Mouse (Mus musculus) intestine, postnatal 0 days (tissue): ENCODE measurements around the gene Gdpd5. TPM values are rescaled to one million over a fixed set of nuclear protein-coding genes. Genes with fewer than 3 reads are reported as not detected.
A peak's percentile ranks its signal among the peaks of the same experiment; 100 is the strongest.

Experiments
- ATAC-seq: fragments of 200-750 bp; cut with Nextera tagmentation; 2 replicates; pipeline ENCODE4 v1.8.0; 2017; ENCODE audit warnings: mild to moderate bottlenecking, moderate TSS enrichment, moderate library complexity
- H3K27ac ChIP-seq: fragments of 300-500 bp; sonication (generic); 2 replicates; pipeline ENCODE4 v1.5.1; 2014; ENCODE audit warnings: mild to moderate bottlenecking, low read depth, low read length, moderate library complexity
- H3K27me3 ChIP-seq: fragments of 300-500 bp; sonication (generic); replicated peaks from 2 replicates; pipeline ENCODE4 v1.6.1; 2014; ENCODE audit warnings: low read length, mixed read lengths; ENCODE audit not compliant: control insufficient read depth, insufficient read depth
- H3K36me3 ChIP-seq: fragments of 300-500 bp; sonication (generic); 2 replicates; pipeline ENCODE4 v1.6.1; 2014; ENCODE audit warnings: mild to moderate bottlenecking, moderate library complexity; ENCODE audit not compliant: control insufficient read depth, insufficient read depth
- H3K4me1 ChIP-seq: fragments of 300-500 bp; sonication (generic); replicated peaks from 2 replicates; pipeline ENCODE4 v1.6.1; 2014; ENCODE audit warnings: antibody characterized with exemption, low read length, mixed read lengths; ENCODE audit not compliant: control insufficient read depth, insufficient read depth
- H3K4me2 ChIP-seq: fragments of 300-500 bp; sonication (generic); replicated peaks from 2 replicates; pipeline ENCODE4 v1.6.1; 2014; ENCODE audit warnings: low read depth, mild to moderate bottlenecking, moderate library complexity
- H3K4me3 ChIP-seq: fragments of 300-500 bp; sonication (generic); 2 replicates; pipeline ENCODE4 v1.5.1; 2014; ENCODE audit warnings: low read depth, low read length
- H3K9ac ChIP-seq: fragments of 300-500 bp; sonication (generic); 2 replicates; pipeline ENCODE4 v1.6.1; 2014; ENCODE audit warnings: mild to moderate bottlenecking, low read depth, low read length
- H3K9me3 ChIP-seq: fragments of 300-500 bp; sonication (generic); 2 replicates; pipeline ENCODE4 v1.6.1; 2016; ENCODE audit warnings: mixed run types; ENCODE audit not compliant: control insufficient read depth
- CTCF ChIP-seq: sonication (generic); IDR thresholded peaks from 2 replicates; pipeline ENCODE4 v1.5.1; 2016; ENCODE audit warnings: low read depth, mild to moderate bottlenecking, control low read depth, antibody characterized with exemption, moderate library complexity
- WGBS: fragments of 180-500 bp; shearing (Covaris S2); extraction: QIAGEN DNeasy Blood & Tissue Kit; methylation state at CpG from one replicate; pipeline ENCODE4 v1.1.7; 2014; 5-methylcytosine and 5-hydroxymethylcytosine counted together
- polyA plus RNA-seq: library from polyadenylated mRNA; unstranded; fragments of >200 nt; fragmentation: Nextera tagmentation; extraction: Ambion mirVana; gene quantifications from 2 replicates; pipeline ENCODE4 v1.2.1, GENCODE M21; 2015

The Gdpd5 gene
- 15.7 and 16.9 TPM in 2 replicates for polyA plus RNA-seq

DNA sequence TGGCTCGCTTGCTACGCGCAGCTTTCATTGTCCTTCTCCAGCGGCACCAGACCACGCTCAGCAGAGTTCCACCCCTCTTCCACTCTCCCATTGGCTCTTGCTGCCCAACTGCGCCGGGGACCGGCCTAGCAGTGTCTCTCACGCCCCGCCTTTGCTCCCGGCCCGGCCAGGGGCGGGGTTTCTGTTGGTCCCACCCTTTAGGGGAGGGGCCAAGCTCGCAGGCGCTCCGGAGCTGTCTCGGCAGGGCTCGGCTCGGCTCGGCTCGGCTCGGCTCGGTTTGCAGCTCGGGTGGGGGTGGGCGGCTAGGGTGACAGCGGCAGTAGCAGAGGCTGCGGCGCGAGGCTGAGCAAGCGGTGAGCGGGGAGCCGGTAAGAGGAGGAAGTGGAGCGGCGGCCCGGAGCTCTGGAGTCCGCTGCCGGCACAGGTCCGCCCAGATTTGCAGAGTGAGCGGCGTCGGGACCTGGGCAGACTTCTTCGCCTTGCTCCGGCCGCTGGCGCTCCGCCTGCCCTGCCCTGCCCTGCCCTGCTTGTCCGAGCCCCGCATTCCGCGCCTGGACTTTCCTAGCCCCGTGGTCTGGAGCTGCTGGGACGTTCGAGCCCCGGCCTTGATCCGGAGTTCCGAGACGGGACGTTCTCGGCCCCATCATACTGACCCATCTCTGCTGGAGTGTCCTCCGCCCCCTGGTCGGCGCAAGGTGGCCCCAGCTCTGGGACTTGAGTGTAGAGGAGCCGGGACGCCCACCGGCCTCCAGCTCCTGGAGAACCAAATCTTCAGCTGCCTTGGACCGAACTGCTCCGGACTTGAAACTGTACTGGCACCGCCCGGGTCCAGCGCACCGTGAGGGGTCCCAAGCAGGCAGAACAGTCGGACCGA lies at the start of gene Gdpd5:
Gene Gdpd5 (plus strand): TSS at position 201 of the 874 bp plus-strand sequence.
- H3K27me3 ChIP-seq, result no peaks in the 10 kb centered on the region
- H3K4me3 ChIP-seq, result peak within 1 kb of the TSS; percentile 73
- peaks cover 12% of the 10 kb centered on the region; the same call in 1 of the 2 replicates for H3K4me1 ChIP-seq
- no peak for TF ChIP-seq CTCF
- ATAC-seq, result peak; percentile 92
- H3K4me2 ChIP-seq, result peak within 1 kb of the TSS; percentile 98
- peak within 1 kb of the TSS; percentile 76 for H3K9ac ChIP-seq
- peak within 1 kb of the TSS; percentile 82 for H3K27ac ChIP-seq
- H3K9me3 ChIP-seq, result no peaks in the 10 kb centered on the region
- no peaks in the 10 kb centered on the region for H3K36me3 ChIP-seq
- under 1% methylated on average over 72 of the region's 73 CpGs for WGBS

DNA sequence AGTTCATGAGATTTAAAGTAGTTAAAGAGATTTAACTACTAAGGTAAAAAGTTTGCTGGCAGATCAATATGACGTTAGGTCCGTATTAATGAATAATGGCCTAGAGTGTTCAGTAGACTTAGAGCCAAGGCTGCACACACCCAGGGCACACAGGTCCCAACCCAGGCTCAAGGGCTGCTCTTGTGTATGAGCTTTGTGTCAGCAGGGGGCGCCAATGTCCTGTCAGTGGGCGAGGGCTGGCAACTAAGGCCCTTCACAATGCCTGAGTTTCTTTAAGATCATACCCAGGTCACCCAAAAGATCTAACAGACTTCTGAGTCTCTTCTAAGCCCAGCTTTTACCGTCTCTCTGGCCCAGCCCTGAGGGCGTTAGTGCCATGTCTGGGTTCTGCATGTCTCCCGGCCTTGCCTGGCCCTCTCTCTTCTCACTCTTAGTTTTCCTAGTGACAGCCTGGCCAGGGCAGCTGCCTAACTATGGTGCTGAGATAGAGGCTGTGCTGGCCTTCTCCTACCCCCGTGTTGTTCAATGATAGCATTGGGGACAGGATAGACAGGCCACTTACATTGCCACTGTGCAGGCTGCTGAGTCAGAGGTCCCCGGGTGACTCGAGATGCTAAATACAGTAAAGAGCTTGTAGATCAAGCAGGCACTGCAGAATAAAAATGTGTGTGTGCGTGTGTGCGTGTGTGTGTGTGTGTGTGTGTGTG lies 48.3 kb upstream of the Gdpd5 start:
- peak; percentile 98 for TF ChIP-seq CTCF
- Histone ChIP-seq H3K4me2 (no peak overlapping the region), H3K9ac (no peak overlapping the region), H3K4me3 (no peak overlapping the region), H3K9me3 (no peaks in the 10 kb centered on the region), H3K27me3 (no peaks in the 10 kb centered on the region), H3K4me1 (no peaks in the 10 kb centered on the region), H3K27ac (no peak overlapping the region), H3K36me3 (no peaks in the 10 kb centered on the region)
- WGBS, result 43% methylated on average over 12 of the region's 12 CpGs
- ATAC-seq, result no peak

DNA sequence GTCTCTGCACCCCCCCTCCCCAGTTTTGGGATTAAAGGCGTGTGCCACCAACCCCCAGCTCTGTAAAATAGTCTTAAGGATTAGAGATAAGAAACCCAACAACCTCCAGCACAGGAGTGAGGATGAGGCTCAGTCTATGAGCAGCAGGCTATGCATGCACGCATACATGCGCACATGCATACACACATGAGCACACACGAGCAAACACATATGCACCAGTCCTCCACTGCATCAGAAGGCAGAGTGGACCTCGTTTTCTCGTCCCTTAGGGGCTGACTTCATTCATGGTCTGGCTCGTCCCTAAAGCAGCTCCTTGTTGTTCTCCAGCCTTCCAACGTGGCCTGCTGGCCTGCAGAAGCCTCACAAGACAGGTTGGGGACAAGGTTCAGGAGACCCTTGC lies 40.5 kb upstream of the Gdpd5 start:
- TF ChIP-seq CTCF, result no peak
- no peaks in the 10 kb centered on the region for H3K9me3 ChIP-seq
- 78% methylated on average over 8 of the region's 8 CpGs for WGBS
- ATAC-seq, result no peak
- H3K4me2 ChIP-seq, result no peak overlapping the region
- no peaks in the 10 kb centered on the region for H3K27me3 ChIP-seq
- H3K9ac ChIP-seq, result no peak overlapping the region
- no peak overlapping the region for H3K4me3 ChIP-seq
- no peak overlapping the region for H3K27ac ChIP-seq
- H3K36me3 ChIP-seq, result peaks cover 13% of the 10 kb centered on the region
- no peaks in the 10 kb centered on the region for H3K4me1 ChIP-seq

DNA sequence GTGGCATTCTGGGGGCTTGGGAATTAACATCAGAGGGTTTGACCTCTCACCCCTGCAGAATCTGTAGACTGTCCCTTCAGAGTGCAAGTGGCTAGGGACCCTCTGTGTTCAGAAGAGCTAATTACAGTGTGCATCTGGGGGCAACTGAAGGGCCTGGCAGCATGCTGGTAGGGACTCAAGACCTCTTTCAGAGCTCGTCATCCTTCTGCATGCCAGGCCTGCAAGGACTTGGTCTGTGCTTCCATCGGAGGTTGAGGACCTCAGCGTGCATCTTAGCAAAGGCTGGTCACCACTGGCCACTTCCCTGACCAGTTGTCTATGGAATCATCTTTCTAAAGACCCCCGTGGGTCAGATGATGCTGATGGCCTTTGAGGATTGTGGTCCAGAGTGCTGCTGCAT lies 37.6 kb upstream of the Gdpd5 start:
- no peaks in the 10 kb centered on the region for H3K9me3 ChIP-seq
- H3K4me1 ChIP-seq, result no peaks in the 10 kb centered on the region
- no peak overlapping the region for H3K27ac ChIP-seq
- no peaks in the 10 kb centered on the region for H3K27me3 ChIP-seq
- no peak for TF ChIP-seq CTCF
- ATAC-seq, result no peak
- no peak overlapping the region for H3K4me3 ChIP-seq
- WGBS, result 89% methylated on average over 4 of the region's 4 CpGs
- peaks cover 38% of the 10 kb centered on the region for H3K36me3 ChIP-seq
- no peak overlapping the region for H3K9ac ChIP-seq
- H3K4me2 ChIP-seq, result no peak overlapping the region

DNA sequence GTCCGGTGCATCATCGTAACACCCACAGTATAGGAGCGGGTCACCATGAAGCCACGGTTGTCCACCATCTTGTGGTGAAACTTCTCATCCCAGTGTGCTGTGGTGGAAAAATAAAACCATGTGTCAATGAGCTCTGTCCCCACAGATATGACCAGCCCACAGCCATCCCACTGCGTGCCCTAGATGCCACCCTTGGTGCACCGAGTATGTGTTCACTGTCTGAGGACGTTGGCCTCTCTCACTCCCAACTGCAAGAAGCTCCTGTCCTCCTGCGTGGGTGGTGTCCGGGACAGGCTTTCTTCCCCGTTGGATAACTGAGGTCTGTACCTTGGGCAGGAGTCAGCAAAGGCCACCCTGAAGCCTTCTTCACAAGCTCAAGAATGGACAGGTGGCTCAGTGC lies 33.9 kb upstream of the Gdpd5 start:
- 94% methylated on average over 10 of the region's 10 CpGs for WGBS
- Histone ChIP-seq H3K4me3 (no peak overlapping the region), H3K4me2 (no peak overlapping the region), H3K9me3 (no peaks in the 10 kb centered on the region), H3K4me1 (no peaks in the 10 kb centered on the region), H3K27ac (no peak overlapping the region), H3K9ac (no peak overlapping the region), H3K36me3 (peaks cover 44% of the 10 kb centered on the region), H3K27me3 (no peaks in the 10 kb centered on the region)
- ATAC-seq, result no peak
- no peak for TF ChIP-seq CTCF

DNA sequence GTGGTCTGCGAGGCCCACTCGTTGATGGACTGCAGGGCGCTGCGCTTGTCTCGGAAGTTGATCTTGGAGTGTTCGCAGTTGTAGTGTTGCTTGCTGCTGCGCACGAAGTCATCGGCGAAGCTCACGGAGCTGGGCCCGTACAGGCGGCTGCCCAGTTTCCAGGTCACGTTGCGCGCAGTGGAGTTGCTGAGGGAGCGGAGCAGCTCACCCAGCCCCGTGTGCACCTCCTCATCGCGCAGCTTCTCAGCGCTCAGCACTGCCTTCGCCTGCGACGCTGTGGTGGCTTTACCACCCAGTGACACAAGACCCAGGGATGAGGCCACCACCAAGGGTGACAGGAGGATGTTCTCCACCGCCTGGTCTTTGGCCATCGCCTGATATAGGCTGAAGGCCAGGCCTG lies 32.3 kb upstream of the Gdpd5 start:
- H3K4me1 ChIP-seq, result peaks cover 2% of the 10 kb centered on the region; the same call in 1 of the 2 replicates
- H3K4me3 ChIP-seq, result no peak overlapping the region
- no peak overlapping the region for H3K27ac ChIP-seq
- TF ChIP-seq CTCF, result no peak
- no peaks in the 10 kb centered on the region for H3K27me3 ChIP-seq
- H3K36me3 ChIP-seq, result peaks cover 38% of the 10 kb centered on the region
- H3K9ac ChIP-seq, result no peak overlapping the region
- ATAC-seq, result no peak
- no peak overlapping the region for H3K4me2 ChIP-seq
- no peaks in the 10 kb centered on the region for H3K9me3 ChIP-seq
- WGBS, result 94% methylated on average over 26 of the region's 26 CpGs
